Mouse (Mus musculus): ENCODE measurements around the gene Htra1. TPM values are rescaled to one million over a fixed set of nuclear protein-coding genes. Genes with fewer than 3 reads are reported as not detected.

The Htra1 gene
- polyA plus RNA-seq, 1 experiment from 2014 or later = 2.1 TPM

DNA sequence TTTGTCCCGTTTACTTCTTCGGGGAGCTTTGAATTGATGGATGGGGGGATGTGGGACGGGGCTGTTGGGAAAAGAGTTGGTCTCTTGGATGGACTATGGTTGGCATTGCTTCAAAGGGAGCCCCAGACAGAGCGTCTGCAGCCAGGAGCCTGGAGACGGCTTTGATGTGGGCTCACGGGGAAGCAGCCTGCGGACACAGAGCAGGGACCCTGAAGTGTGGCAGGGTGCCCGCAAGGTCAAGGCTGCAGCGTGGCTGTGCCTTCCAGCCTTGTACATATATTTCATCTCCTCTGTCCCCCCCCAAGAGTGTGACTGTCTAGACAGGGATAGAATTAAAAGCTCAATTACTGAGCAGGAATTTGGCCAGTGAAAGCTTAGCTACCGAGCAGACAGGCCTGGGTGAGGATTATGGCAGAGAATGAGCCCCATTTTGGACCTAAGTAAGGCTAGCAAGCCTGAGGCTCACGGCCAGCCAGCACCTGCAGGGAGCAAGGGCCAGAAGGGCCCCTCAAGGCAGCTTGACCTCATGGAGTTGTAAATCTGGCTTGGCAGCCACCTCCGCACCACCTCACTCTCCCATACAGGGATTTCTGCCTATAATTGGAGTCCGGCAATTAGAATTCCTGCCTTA lies 40.5 kb downstream of the Htra1 start:
- Histone ChIP-seq H3K9me3 (replicated peaks) (no peaks in the 10 kb centered on the region), H3K4me3 (no peak overlapping the region), H3K27me3 (ENCODE audit: low read depth, poor library complexity, severe bottlenecking) (peaks cover 8% of the 10 kb centered on the region; the same call in 1 of the 2 replicates), H3K4me1 (peaks cover 32% of the 10 kb centered on the region), H3K27ac (replicated peaks) (peak overlapping the region; percentile 30; the same call in 1 of the 2 replicates), H3K36me3 (no peaks in the 10 kb centered on the region)
- WGBS = 77% methylated on average over 13 of the region's 13 CpGs
- no peak for DNase-seq (ENCODE audit: low spot score)

DNA sequence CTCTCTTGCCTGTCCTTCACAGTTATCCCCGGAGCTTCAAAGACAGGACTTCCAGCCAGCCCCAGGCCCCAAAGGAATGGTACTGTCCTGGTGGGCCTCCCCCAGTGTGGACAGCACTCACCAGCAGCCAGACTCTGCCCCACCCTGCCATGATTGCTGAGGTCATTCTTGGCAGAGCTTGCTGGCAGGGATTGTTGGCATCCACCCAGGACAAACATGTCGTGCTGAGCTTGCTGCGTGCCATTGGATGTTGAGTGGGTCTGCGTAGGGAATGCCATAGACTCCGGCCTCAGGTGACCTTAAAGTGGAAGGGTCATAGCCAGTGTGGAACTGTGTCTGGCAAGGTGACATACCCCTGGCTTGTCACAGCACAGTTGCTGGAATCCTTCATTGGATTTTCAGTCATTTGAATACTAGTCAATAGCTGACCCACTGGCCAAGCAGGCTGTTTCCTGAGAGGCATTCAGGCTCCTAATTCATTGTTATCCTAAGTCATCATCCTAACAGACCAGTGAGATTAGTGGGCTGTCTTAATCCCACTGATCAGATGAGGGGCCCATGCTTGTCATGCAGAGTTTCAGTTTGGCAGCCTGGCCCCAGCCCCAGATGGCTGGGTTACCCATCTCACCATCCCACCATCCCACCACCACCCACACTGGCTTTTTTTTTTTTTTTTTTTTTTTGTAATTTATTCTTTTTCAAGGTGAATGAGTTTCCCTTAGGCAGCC lies 42.0 kb downstream of the Htra1 start:
- DNase-seq (ENCODE audit: low spot score) = no peak
- no peaks in the 10 kb centered on the region for H3K9me3 ChIP-seq (replicated peaks)
- H3K36me3 ChIP-seq = no peaks in the 10 kb centered on the region
- H3K4me1 ChIP-seq = peaks cover 39% of the 10 kb centered on the region
- 78% methylated on average over 5 of the region's 5 CpGs for WGBS
- H3K4me3 ChIP-seq = no peak overlapping the region
- H3K27me3 ChIP-seq (ENCODE audit: low read depth, poor library complexity, severe bottlenecking) = peaks cover 8% of the 10 kb centered on the region; the same call in 1 of the 2 replicates
- H3K27ac ChIP-seq (replicated peaks) = peak overlapping the region; percentile 64

DNA sequence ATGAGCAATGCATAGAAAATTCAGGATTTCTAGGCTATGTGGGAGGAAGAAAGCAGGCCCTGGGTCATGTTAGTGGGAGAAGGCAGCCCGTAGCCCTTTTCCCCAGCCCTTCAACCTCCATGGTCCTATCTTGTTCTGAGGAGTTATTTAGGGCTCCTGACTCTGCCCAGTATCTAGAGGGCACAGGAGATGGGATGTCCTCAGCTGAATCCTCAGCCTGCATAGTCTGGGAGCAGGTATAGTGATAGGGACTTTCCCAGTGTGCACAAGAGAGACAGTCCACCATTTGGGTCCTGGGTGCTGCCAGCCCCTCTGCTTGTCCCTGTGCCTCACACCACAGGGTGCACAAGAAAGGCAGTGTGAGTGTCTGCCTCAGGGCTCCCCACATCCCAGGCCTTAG lies 42.6 kb downstream of the Htra1 start:
- H3K4me1 ChIP-seq = peaks cover 39% of the 10 kb centered on the region
- WGBS = 83% methylated on average over 1 of the region's 1 CpGs
- DNase-seq (ENCODE audit: low spot score) = no peak

DNA sequence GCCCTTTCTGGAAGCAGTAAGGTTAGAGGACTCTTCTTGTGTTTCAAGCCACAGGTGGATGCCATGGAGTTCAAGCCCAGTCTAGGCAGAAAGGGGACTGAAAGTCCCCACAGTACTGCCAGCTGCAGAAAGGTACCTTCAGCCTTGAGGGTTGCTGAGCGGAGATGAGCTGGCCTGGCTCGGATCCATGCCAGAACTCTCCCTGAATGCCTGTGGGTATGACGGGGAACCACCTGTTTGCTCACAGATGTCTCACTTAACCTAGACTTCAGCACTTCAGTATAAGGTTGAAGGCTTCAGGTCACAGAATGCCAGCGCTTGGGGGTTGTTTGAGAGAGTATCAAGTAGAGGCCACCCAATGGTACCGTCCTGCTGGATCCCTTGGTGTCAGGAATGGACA lies 44.2 kb downstream of the Htra1 start:
- H3K36me3 ChIP-seq = no peaks in the 10 kb centered on the region
- 91% methylated on average over 5 of the region's 5 CpGs for WGBS
- H3K4me3 ChIP-seq = no peak overlapping the region
- H3K27me3 ChIP-seq (ENCODE audit: low read depth, poor library complexity, severe bottlenecking) = peaks cover 8% of the 10 kb centered on the region; the same call in 1 of the 2 replicates
- no peak for DNase-seq (ENCODE audit: low spot score)
- no peaks in the 10 kb centered on the region for H3K9me3 ChIP-seq (replicated peaks)
- no peak overlapping the region for H3K27ac ChIP-seq (replicated peaks)
- peaks cover 39% of the 10 kb centered on the region for H3K4me1 ChIP-seq

More for the DNA sequence above, 42.6 kb downstream of the Htra1 start:
- peak overlapping the region; percentile 39 for H3K27ac ChIP-seq (replicated peaks)
- peaks cover 8% of the 10 kb centered on the region; the same call in 1 of the 2 replicates for H3K27me3 ChIP-seq (ENCODE audit: low read depth, poor library complexity, severe bottlenecking)
- H3K4me3 ChIP-seq = no peak overlapping the region
- no peaks in the 10 kb centered on the region for H3K36me3 ChIP-seq
- H3K9me3 ChIP-seq (replicated peaks) = no peaks in the 10 kb centered on the region

DNA sequence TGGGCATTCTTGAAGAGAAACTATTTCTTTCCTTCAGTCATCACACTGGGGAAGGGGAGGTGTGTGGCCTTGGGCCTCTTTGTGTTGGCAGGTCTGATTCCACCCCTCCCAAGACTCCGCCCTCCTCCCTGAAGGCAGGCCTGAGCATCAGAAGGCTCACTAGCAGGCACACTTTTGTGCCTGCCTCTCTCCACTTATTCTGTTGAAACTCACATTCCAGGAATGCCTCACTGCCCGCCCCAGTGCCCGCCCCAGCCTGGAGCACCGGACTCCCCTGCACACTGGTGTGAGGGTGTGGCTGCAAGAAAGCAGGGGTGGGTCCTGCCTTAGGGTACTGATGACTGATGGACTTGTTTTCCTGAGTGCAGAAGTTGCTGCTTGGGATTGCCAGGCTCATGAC lies 46.5 kb downstream of the Htra1 start:
- no peaks in the 10 kb centered on the region for H3K36me3 ChIP-seq
- no peak overlapping the region for H3K4me3 ChIP-seq
- WGBS = 46% methylated on average over 4 of the region's 4 CpGs
- peaks cover 8% of the 10 kb centered on the region; the same call in 1 of the 2 replicates for H3K27me3 ChIP-seq (ENCODE audit: low read depth, poor library complexity, severe bottlenecking)
- peaks cover 28% of the 10 kb centered on the region for H3K4me1 ChIP-seq
- no peaks in the 10 kb centered on the region for H3K9me3 ChIP-seq (replicated peaks)
- H3K27ac ChIP-seq (replicated peaks) = no peak overlapping the region
- DNase-seq (ENCODE audit: low spot score) = no peak

DNA sequence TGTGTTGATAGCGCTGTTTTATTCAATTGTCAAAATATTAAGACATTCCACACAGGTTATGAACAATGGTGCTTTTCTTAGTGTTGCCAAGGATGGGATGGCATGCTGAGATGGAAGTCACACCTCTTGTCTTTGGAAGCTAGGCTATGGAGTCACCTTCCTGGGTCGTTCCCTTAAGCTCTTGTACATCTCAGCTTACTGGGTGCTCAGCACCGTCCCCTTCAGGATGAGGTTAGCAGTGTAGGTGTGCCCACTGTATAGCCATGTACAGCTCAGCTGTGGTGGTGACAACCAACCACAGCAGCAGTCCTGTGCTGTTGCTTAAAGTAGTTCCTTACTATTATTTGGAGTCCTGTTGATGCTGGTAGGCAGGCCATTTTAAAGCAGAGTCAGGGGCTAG lies 47.0 kb downstream of the Htra1 start:
- no peak overlapping the region for H3K27ac ChIP-seq (replicated peaks)
- no peaks in the 10 kb centered on the region for H3K36me3 ChIP-seq
- 71% methylated on average over 3 of the region's 3 CpGs for WGBS
- no peak for DNase-seq (ENCODE audit: low spot score)
- no peaks in the 10 kb centered on the region for H3K9me3 ChIP-seq (replicated peaks)
- peaks cover 23% of the 10 kb centered on the region for H3K4me1 ChIP-seq
- H3K27me3 ChIP-seq (ENCODE audit: low read depth, poor library complexity, severe bottlenecking) = peaks cover 8% of the 10 kb centered on the region; the same call in 1 of the 2 replicates
- no peak overlapping the region for H3K4me3 ChIP-seq

DNA sequence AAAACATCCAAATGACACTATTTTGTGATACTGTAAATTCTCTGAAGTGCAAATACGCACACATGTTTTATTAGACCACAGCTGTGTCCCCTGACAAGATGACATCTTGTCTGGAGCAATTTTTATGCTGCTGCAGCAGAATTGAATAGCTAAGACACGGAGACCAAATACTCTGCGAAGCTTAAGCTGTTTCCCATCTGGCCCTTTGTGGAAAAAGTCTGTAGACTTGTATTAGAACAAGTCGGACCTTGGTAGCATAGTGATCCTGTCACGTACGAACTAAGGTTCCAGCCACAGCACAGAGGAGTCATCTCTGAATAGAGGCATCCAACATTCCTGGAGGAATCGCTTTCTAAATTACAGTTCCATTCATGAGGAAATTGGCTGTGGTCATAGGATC lies 48.4 kb downstream of the Htra1 start:
- Histone ChIP-seq H3K4me1 (peaks cover 9% of the 10 kb centered on the region), H3K36me3 (no peaks in the 10 kb centered on the region), H3K9me3 (replicated peaks) (no peaks in the 10 kb centered on the region), H3K4me3 (no peak overlapping the region), H3K27me3 (ENCODE audit: low read depth, poor library complexity, severe bottlenecking) (peaks cover 8% of the 10 kb centered on the region; the same call in 1 of the 2 replicates), H3K27ac (replicated peaks) (no peak overlapping the region)
- 91% methylated on average over 7 of the region's 7 CpGs for WGBS
- DNase-seq (ENCODE audit: low spot score) = no peak

DNA sequence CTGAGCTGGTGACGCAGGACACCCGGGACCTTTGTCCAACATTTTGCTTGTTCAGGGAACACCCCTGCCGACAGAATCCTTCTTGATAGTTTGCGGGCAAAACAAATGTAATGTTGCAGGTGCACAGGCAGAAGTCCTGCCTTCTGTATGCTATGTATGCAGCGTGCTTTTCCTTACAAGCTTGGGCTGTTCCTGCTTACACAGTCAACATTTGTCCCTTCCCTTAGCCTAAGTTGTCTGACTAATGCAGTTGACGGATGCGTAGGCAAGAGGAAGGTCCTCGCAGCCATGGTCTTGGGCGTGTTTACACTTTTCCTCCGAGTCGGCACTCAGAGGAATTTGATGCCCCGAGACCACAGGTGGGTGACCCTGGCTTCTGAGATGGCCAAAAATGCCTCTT lies 49.3 kb downstream of the Htra1 start:
- peaks cover 2% of the 10 kb centered on the region; the same call in 1 of the 2 replicates for H3K27me3 ChIP-seq (ENCODE audit: low read depth, poor library complexity, severe bottlenecking)
- DNase-seq (ENCODE audit: low spot score) = no peak
- no peak overlapping the region for H3K4me3 ChIP-seq
- no peak overlapping the region for H3K27ac ChIP-seq (replicated peaks)
- no peaks in the 10 kb centered on the region for H3K9me3 ChIP-seq (replicated peaks)
- no peaks in the 10 kb centered on the region for H3K36me3 ChIP-seq
- peaks cover 8% of the 10 kb centered on the region for H3K4me1 ChIP-seq
- WGBS = 90% methylated on average over 12 of the region's 12 CpGs

DNA sequence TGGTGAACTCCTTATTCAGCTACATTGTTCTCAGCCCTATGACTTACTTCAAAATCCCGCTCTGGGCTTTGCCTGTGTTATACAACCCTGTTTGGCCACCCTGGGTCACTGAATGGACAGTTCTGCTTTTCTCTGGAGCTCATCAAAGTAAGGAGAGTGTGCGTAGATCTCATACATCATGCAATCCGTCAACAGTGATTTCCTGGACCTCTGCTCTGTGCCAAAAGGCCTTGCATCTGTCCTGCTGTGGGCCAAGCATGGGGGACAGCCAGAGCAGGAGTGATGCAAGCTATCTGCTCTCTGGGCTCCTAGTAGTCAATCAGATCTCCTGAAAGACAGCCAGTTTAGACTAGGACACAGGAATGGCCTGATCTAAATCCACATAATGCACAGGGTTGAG lies 49.8 kb downstream of the Htra1 start:
- 92% methylated on average over 3 of the region's 3 CpGs for WGBS
- no peaks in the 10 kb centered on the region for H3K9me3 ChIP-seq (replicated peaks)
- no peak for DNase-seq (ENCODE audit: low spot score)
- H3K36me3 ChIP-seq = no peaks in the 10 kb centered on the region
- peaks cover 8% of the 10 kb centered on the region for H3K4me1 ChIP-seq
- no peak overlapping the region for H3K4me3 ChIP-seq
- H3K27me3 ChIP-seq (ENCODE audit: low read depth, poor library complexity, severe bottlenecking) = no peaks in the 10 kb centered on the region
- no peak overlapping the region for H3K27ac ChIP-seq (replicated peaks)

DNA sequence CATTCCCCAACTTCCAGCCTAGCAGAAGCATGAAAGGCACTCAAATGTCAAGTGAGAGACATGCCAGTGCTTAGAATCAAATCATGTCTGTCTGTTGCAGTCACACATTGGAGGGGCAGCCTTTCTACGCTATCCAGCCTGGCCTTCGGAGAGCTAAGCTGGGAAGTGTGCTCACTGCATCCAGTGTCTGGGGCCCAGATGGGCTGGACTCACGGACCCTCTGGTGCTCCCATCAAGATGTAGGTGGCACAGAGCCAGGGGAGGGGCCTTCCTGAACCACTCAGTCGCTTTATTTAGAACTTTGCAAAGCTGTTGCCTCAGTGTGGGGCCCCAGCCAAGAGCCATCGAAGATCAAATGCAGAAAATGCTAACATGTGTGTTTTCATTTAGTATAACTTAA lies 52.2 kb downstream of the Htra1 start:
- no peaks in the 10 kb centered on the region for H3K4me1 ChIP-seq
- H3K27ac ChIP-seq (replicated peaks) = no peak overlapping the region
- no peaks in the 10 kb centered on the region for H3K27me3 ChIP-seq (ENCODE audit: low read depth, poor library complexity, severe bottlenecking)
- 88% methylated on average over 5 of the region's 5 CpGs for WGBS
- H3K36me3 ChIP-seq = no peaks in the 10 kb centered on the region
- no peak overlapping the region for H3K4me3 ChIP-seq
- DNase-seq (ENCODE audit: low spot score) = no peak
- no peaks in the 10 kb centered on the region for H3K9me3 ChIP-seq (replicated peaks)

DNA sequence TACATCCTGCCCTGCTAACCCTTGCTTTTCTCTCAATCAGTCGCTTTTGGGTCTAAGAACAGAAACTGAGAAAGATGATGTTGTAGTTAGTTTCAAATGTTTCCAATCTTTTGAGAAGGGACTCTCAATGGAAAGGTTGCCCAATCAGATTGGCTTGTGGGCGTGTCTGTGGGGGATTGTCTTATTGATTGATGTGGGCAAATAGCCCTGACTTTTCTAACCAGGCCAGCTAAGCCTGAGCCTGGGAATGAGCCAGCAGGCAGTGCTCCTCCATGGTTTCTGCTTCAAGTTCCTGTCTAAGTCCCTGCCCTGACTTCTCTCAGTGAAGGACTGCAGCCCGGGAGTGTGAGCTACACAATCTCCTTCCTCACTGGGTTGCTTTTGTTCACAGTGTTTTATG lies 53.5 kb downstream of the Htra1 start:
- Histone ChIP-seq H3K4me3 (no peak overlapping the region), H3K27ac (replicated peaks) (no peak overlapping the region), H3K9me3 (replicated peaks) (no peaks in the 10 kb centered on the region), H3K36me3 (no peaks in the 10 kb centered on the region), H3K27me3 (ENCODE audit: low read depth, poor library complexity, severe bottlenecking) (no peaks in the 10 kb centered on the region), H3K4me1 (no peaks in the 10 kb centered on the region)
- 59% methylated on average over 3 of the region's 3 CpGs for WGBS
- no peak for DNase-seq (ENCODE audit: low spot score)

DNA sequence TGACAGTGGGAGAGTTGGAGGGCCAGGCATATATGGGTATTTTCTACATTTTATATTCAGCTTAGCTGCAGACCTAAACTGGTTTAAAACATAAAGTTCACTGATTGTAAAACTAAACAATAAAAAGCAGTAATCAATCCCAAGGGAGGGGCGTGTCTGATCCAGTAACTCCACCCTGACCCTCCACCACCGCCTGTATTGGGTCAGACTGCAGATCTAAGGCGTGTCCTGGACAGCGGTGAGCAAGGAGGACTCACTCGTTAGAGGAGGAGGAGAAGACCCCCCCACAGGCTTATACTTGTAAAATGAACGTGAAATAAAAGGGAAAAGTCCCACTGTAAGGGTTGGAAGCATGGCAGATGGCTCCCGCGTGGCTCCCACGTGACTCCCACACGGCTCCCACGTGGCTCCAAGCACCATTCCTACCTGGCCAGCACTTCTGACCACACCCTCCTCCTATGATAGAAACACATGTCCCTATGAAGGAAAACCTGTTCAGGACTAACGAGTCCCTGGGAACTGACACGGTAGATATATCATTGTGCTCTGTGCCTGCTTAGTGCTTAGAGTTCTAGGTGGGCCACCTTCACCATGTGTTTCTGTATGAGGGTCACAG lies 55.4 kb downstream of the Htra1 start:
- no peak overlapping the region for H3K27ac ChIP-seq (replicated peaks)
- no peaks in the 10 kb centered on the region for H3K9me3 ChIP-seq (replicated peaks)
- H3K27me3 ChIP-seq (ENCODE audit: low read depth, poor library complexity, severe bottlenecking) = no peaks in the 10 kb centered on the region
- WGBS = 90% methylated on average over 13 of the region's 13 CpGs
- no peak overlapping the region for H3K4me3 ChIP-seq
- no peaks in the 10 kb centered on the region for H3K36me3 ChIP-seq
- H3K4me1 ChIP-seq = no peaks in the 10 kb centered on the region
- DNase-seq (ENCODE audit: low spot score) = no peak

DNA sequence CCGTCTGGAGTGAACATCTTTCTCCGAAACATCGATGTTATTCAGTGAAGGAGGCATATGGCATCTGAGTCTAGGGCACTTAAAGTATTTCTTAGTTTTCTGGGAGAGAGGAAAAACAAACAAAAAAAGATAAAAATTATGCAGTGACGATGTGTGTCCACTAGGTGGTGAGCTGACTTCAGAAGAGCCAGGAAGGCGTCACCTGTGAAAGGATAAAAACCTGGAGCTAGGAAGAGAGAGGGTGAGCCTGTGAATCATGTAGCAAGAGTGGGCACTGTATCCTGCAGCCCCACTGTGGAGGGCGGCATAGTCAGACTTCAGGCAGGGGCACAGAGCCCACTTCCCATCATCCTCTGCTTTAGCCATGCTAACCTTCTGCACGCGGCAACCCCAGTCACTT lies 58.0 kb downstream of the Htra1 start:
- H3K4me3 ChIP-seq = no peak overlapping the region
- no peaks in the 10 kb centered on the region for H3K4me1 ChIP-seq
- H3K9me3 ChIP-seq (replicated peaks) = no peaks in the 10 kb centered on the region
- H3K27me3 ChIP-seq (ENCODE audit: low read depth, poor library complexity, severe bottlenecking) = no peaks in the 10 kb centered on the region
- 51% methylated on average over 8 of the region's 8 CpGs for WGBS
- no peaks in the 10 kb centered on the region for H3K36me3 ChIP-seq
- no peak for DNase-seq (ENCODE audit: low spot score)
- H3K27ac ChIP-seq (replicated peaks) = no peak overlapping the region

Data from midbrain, embryonic 10.5 days (tissue).